In the genomic region with DNA sequence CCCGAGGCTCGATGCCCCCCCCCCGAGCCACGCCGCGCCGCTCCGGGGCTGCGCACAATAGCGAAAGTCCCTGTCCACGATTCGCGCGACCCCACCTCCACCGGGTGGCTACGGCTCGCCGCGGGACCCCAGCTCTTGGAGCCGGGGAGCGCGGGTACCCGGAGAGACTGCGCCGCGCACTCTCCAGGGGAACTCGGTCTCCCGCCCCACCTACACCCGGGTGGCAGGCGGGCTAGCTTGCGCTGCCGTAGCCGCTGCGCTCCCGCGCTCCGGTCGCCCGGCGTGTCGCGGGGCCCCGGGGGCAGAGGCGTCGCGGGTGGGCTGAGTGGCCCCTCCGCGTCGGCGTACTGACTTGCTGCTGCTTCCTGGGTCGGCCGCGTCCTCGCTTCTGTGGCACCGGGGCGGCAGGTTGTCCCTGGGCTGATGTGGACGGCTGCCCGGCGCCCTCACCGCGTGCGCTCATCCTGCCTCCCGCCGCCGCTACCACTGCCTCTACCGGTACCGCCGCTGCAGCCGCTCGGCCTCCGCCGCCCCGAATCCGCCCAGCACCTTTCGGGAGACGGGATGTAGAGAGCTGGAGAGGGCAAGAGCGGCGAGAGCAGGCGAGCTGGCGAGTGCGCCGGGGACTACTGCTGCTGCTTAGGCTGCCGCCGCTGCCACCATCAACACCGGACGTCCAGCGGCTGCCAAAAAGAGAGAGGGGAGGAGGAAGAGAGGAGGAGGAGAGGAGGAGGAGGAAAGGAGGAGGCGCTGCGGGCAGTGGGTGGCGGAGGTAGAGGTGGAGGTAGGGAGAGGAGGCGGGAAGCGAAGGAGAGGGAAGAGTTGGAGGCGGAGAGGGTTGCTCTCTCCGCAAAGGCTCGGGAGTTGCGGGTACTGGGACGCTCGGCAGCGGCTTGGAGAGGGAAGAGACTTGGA, we compare ENCODE assay signal across 8 mouse cellular contexts. TPM values are rescaled to one million over a fixed set of nuclear protein-coding genes. Genes with fewer than 3 reads are reported as not detected.
DNase-seq lines count a peak whose midpoint lies in the region; ATAC-seq and TF ChIP-seq lines count a peak whose summit lies in the region.

Gene Hmga2 (minus strand): TSS at position 869 of the 915 bp plus-strand sequence.

- no peaks in the 10 kb centered on the region for H3K4me1 ChIP-seq in kidney, adult 2 months (ENCODE audit: control insufficient read depth, insufficient read depth, low read length)
- H3K4me1 ChIP-seq in forebrain, embryonic 16.5 days (replicated peaks; ENCODE audit: control insufficient read depth, insufficient read depth, low read length) = peaks cover 45% of the 10 kb centered on the region
- no peaks in the 10 kb centered on the region for H3K4me1 ChIP-seq in intestine, postnatal 0 days (replicated peaks; ENCODE audit: control insufficient read depth, insufficient read depth, low read length)
- peaks cover 6% of the 10 kb centered on the region; the same call in 1 of the 2 replicates for H3K4me1 ChIP-seq in lung, embryonic 16.5 days (replicated peaks; ENCODE audit: control insufficient read depth, insufficient read depth, low read length)

- DNase-seq in kidney, adult 2 months = peak; percentile 46
- DNase-seq in kidney, adult 11 months = no peak
- peak; percentile 89 for DNase-seq in adrenal gland, adult 2 months
- DNase-seq in ovary, postnatal 10 days (ENCODE audit: low spot score) = peak; percentile 49
- DNase-seq in frontal cortex, adult 2 months (ENCODE audit: extremely low spot score in 1 of 2, low spot score in 1 of 2) = no peak

- under 1% methylated on average over 97 of the region's 99 CpGs for WGBS in kidney, adult 2 months
- under 1% methylated on average over 95 of the region's 99 CpGs for WGBS in forebrain, embryonic 16.5 days
- WGBS in intestine, postnatal 0 days = under 1% methylated on average over 97 of the region's 99 CpGs
- WGBS in lung, embryonic 16.5 days = under 1% methylated on average over 92 of the region's 99 CpGs

- no peak for TF ChIP-seq POLR2A in kidney, adult 2 months (IDR thresholded peaks at IDR 0.05; ENCODE audit: low read depth, low read length)

- no peaks in the 10 kb centered on the region for H3K9me3 ChIP-seq in forebrain, embryonic 16.5 days (ENCODE audit: control insufficient read depth, low read length)
- H3K9me3 ChIP-seq in intestine, postnatal 0 days (ENCODE audit: control insufficient read depth) = no peaks in the 10 kb centered on the region
- no peaks in the 10 kb centered on the region for H3K9me3 ChIP-seq in lung, embryonic 16.5 days (ENCODE audit: control insufficient read depth, low read length)

- peaks cover 9% of the 10 kb centered on the region; the same call in 1 of the 2 replicates for H3K27me3 ChIP-seq in kidney, adult 2 months (replicated peaks; ENCODE audit: control insufficient read depth, insufficient read depth, low read length)
- peaks cover 5% of the 10 kb centered on the region; the same call in 1 of the 2 replicates for H3K27me3 ChIP-seq in forebrain, embryonic 16.5 days (replicated peaks; ENCODE audit: control insufficient read depth, insufficient read depth, low read length)
- H3K27me3 ChIP-seq in intestine, postnatal 0 days (replicated peaks; ENCODE audit: control insufficient read depth, insufficient read depth, low read length) = no peaks in the 10 kb centered on the region
- peaks cover 2% of the 10 kb centered on the region; the same call in 1 of the 2 replicates for H3K27me3 ChIP-seq in lung, embryonic 16.5 days (ENCODE audit: control insufficient read depth, insufficient read depth, low read depth, low read length)

- peak within 1 kb of the TSS; percentile 91 for H3K4me2 ChIP-seq in forebrain, embryonic 16.5 days (ENCODE audit: low read length)
- peak within 1 kb of the TSS; percentile 100 for H3K4me2 ChIP-seq in intestine, postnatal 0 days (replicated peaks; ENCODE audit: low read depth)
- H3K4me2 ChIP-seq in lung, embryonic 16.5 days (ENCODE audit: low read depth, low read length) = peak within 1 kb of the TSS; percentile 97

- peak; percentile 69 for ATAC-seq in forebrain, embryonic 16.5 days
- ATAC-seq in intestine, postnatal 0 days = peak; percentile 58
- peak; percentile 75 for ATAC-seq in lung, embryonic 16.5 days (ENCODE audit: low read depth)

- TF ChIP-seq CTCF in kidney, adult 2 months (conservative IDR thresholded peaks at IDR 0.05; ENCODE audit: insufficient read depth, insufficient read length, low read depth, low read length) = no peak
- no peak for TF ChIP-seq CTCF in intestine, postnatal 0 days (IDR thresholded peaks at IDR 0.05; ENCODE audit: low read depth)

- H3K4me3 ChIP-seq in kidney, adult 2 months (ENCODE audit: insufficient read depth, low read depth, low read length) = peak within 1 kb of the TSS; percentile 56
- peak within 1 kb of the TSS; percentile 60 for H3K4me3 ChIP-seq in forebrain, embryonic 16.5 days (replicated peaks; ENCODE audit: low read length)
- peak within 1 kb of the TSS; percentile 77 for H3K4me3 ChIP-seq in intestine, postnatal 0 days (ENCODE audit: low read depth, low read length)
- H3K4me3 ChIP-seq in lung, embryonic 16.5 days (ENCODE audit: low read length) = peak within 1 kb of the TSS; percentile 79

- H3K9ac ChIP-seq in forebrain, embryonic 16.5 days (replicated peaks; ENCODE audit: low read depth, low read length) = peak within 1 kb of the TSS; percentile 69
- H3K9ac ChIP-seq in intestine, postnatal 0 days (ENCODE audit: low read depth, low read length) = peak within 1 kb of the TSS; percentile 71
- peak within 1 kb of the TSS; percentile 89 for H3K9ac ChIP-seq in lung, embryonic 16.5 days (ENCODE audit: low read length)

- H3K27ac ChIP-seq in kidney, adult 2 months (ENCODE audit: insufficient read depth, low read depth, low read length) = no peak within 1 kb of the TSS
- no peak within 1 kb of the TSS for H3K27ac ChIP-seq in forebrain, embryonic 16.5 days (ENCODE audit: low read length)
- H3K27ac ChIP-seq in intestine, postnatal 0 days (ENCODE audit: low read depth, low read length) = peak within 1 kb of the TSS; percentile 15
- peak within 1 kb of the TSS; percentile 93 for H3K27ac ChIP-seq in lung, embryonic 16.5 days (ENCODE audit: low read length)

- H3K36me3 ChIP-seq in kidney, adult 2 months (ENCODE audit: control insufficient read depth, insufficient read depth, low read length) = no peaks in the 10 kb centered on the region
- no peaks in the 10 kb centered on the region for H3K36me3 ChIP-seq in forebrain, embryonic 16.5 days (ENCODE audit: control insufficient read depth, insufficient read depth)
- H3K36me3 ChIP-seq in intestine, postnatal 0 days (ENCODE audit: control insufficient read depth, insufficient read depth) = no peaks in the 10 kb centered on the region
- no peaks in the 10 kb centered on the region for H3K36me3 ChIP-seq in lung, embryonic 16.5 days (ENCODE audit: control insufficient read depth, insufficient read depth, low read length)

RNA-seq across cellular contexts. Expression of gene Hmga2, which starts in this region (rescaled TPM):
- 0.09 and 0.10 TPM in 2 replicates for polyA plus RNA-seq in kidney, adult 2 months (2012; rRNA removed)
- total RNA-seq in adrenal gland, adult 2 months (2021) = 1 to 10 TPM; 3.2 to 4.6 TPM
- 0.70 and 0.88 TPM in 2 replicates for polyA plus RNA-seq in adrenal gland, adult 2 months (2012; rRNA removed)
- 0.68 and 0.71 TPM in 2 replicates for polyA plus RNA-seq in forebrain, embryonic 16.5 days (2015; fragmentation: Nextera tagmentation; extraction: Ambion mirVana)
- 4.3 TPM in 2 replicates for polyA plus RNA-seq in intestine, postnatal 0 days (2015; fragmentation: Nextera tagmentation; extraction: Ambion mirVana)
- polyA plus RNA-seq in lung, embryonic 16.5 days (2015; fragmentation: Nextera tagmentation; extraction: Ambion mirVana) = 5.5 and 6.1 TPM in 2 replicates
- not detected in 2 replicates for polyA plus RNA-seq in frontal cortex, adult 2 months (2012; rRNA removed)

Comparison
In these comparisons a context has a peak if more than half of its experiments do, and no peak if none do; other contexts are left out.
1. Peak in DNase-seq and H3K4me3 ChIP-seq in kidney, adult 2 months; RNA of the gene not detected or under 1 TPM.
2. Peak in ATAC-seq, H3K4me3 ChIP-seq, H3K9ac ChIP-seq and H3K4me2 ChIP-seq in forebrain, embryonic 16.5 days; RNA of the gene not detected or under 1 TPM.
3. DNase-seq: peak in adrenal gland, adult 2 months (single experiment) and ovary, postnatal 10 days (single experiment); none in kidney, adult 11 months (single experiment) and frontal cortex, adult 2 months (0 of 2).
4. H3K27ac ChIP-seq: peak in intestine, postnatal 0 days (single experiment) and lung, embryonic 16.5 days (single experiment); none in kidney, adult 2 months (single experiment) and forebrain, embryonic 16.5 days (single experiment).
5. Peak in every context shown above with its lines, with median percentiles within 50 percentile points of each other: H3K4me3 ChIP-seq, ATAC-seq, H3K4me2 ChIP-seq and H3K9ac ChIP-seq.